Mouse (Mus musculus) spleen, adult 2 months (tissue): ENCODE data around the gene Gga1.

ENCODE experiments used
- CTCF ChIP-seq: fragments of 200-500 bp; IDR thresholded peaks from 2 replicates; pipeline ENCODE4 v1.5.1; 2011; ENCODE audit warnings: mild to moderate bottlenecking, inconsistent platforms; ENCODE audit not compliant: insufficient read depth, insufficient read length, insufficient replicate concordance; ENCODE audit errors: extremely low read depth
- POLR2A ChIP-seq: fragments of 200-500 bp; IDR thresholded peaks from 2 replicates; pipeline ENCODE4 v1.6.1; 2011; ENCODE audit warnings: low read depth, low read length, inconsistent platforms

DNA sequence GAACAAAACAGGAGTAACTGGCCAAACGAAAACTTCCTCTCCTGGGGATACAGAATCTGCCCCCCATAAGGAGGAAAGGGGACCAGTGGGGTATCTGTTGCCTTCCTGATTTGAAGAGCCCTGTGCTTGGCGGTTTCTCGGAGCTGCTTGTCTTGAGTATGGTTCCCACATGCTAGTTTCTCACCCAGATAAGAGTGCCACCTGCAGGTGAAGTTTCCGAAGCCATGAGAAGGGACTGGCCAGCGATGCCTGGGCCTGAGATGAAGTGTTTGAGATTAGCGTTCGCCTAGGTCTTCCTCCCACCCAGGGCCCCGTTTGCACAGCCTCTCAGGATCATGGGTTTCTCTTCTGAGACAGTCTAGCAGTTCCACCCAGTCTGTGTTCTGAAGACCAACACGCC, 35.0 kb downstream of the Gga1 start:
- peak; percentile 42; the same call in 1 of the 2 replicates for TF ChIP-seq CTCF
- no peak for TF ChIP-seq POLR2A
